Mouse (Mus musculus) erythroblast, adult 5-6 weeks (primary cell): ENCODE measurements around the gene Ctnna3. TPM values are rescaled to one million over a fixed set of nuclear protein-coding genes. Genes with fewer than 3 reads are reported as not detected.
"Not testable (repeated sequence)": the region's sequence is repeated elsewhere in the genome, so short reads cannot be mapped to it uniquely, and the experiment has no call there.

Experiments
- ATAC-seq: replicated peaks from 2 replicates; pipeline ENCODE4 v1.8.0; 2016; ENCODE audit warnings: moderate number of reproducible peaks, mild to moderate bottlenecking, moderate TSS enrichment, inconsistent platforms; ENCODE audit not compliant: poor library complexity, low FRiP score, severe bottlenecking
- total RNA-seq, 2 experiments: library from RNA; stranded (forward) in 1 of 2; stranded (reverse) in 1 of 2; fragments of 150-400 nt in 1 of 2; fragments of 200-764, 138-1000 nt in 1 of 2; gene quantifications; 2 replicates each; pipeline versions ENCODE4 v1.2.3 to v1.2.4; 2015 to 2017; ENCODE audit warnings: low replicate concordance in 2 of 2

Gene Ctnna3
- total RNA-seq, 2 experiments from 2014 or later: not detected

GRCm38 (mm10) chr10:64671469-64671868, 1241.6 kb downstream of the Ctnna3 start:
- no peak for ATAC-seq

- no peak for ATAC-seq
These were observed 1245.9 kb downstream of the Ctnna3 start for GRCm38 (mm10) chr10:64675796-64676195.

- ATAC-seq: no peak
These were observed 1280.1 kb downstream of the Ctnna3 start for GRCm38 (mm10) chr10:64710017-64710416.

GRCm38 (mm10) chr10:64718036-64718435, 1288.1 kb downstream of the Ctnna3 start:
- ATAC-seq: no peak

- no peak for ATAC-seq
These were observed 1305.8 kb downstream of the Ctnna3 start for GRCm38 (mm10) chr10:64735692-64736091.

GRCm38 (mm10) chr10:64736616-64737015, 1306.7 kb downstream of the Ctnna3 start:
- ATAC-seq: no peak

- ATAC-seq: not testable (repeated sequence)
These were observed 1311.8 kb downstream of the Ctnna3 start for GRCm38 (mm10) chr10:64741721-64742120.

- not testable (repeated sequence) for ATAC-seq
These were observed 1314.2 kb downstream of the Ctnna3 start for GRCm38 (mm10) chr10:64744099-64744498.

- no peak for ATAC-seq
These were observed 1318.8 kb downstream of the Ctnna3 start for GRCm38 (mm10) chr10:64748651-64749050.

GRCm38 (mm10) chr10:64750791-64751190, 1320.9 kb downstream of the Ctnna3 start:
- no peak for ATAC-seq

GRCm38 (mm10) chr10:64836315-64836714, 1406.4 kb downstream of the Ctnna3 start:
- no peak for ATAC-seq

GRCm38 (mm10) chr10:64861439-64861838, 1431.5 kb downstream of the Ctnna3 start:
- ATAC-seq: no peak

GRCm38 (mm10) chr10:64870888-64871287, 1441.0 kb downstream of the Ctnna3 start:
- ATAC-seq: no peak

GRCm38 (mm10) chr10:64876506-64876905, 1446.6 kb downstream of the Ctnna3 start:
- ATAC-seq: no peak

GRCm38 (mm10) chr10:64879860-64880259, 1450.0 kb downstream of the Ctnna3 start:
- ATAC-seq: no peak

- ATAC-seq: no peak
These were observed 1457.0 kb downstream of the Ctnna3 start for GRCm38 (mm10) chr10:64886946-64887345.

- no peak for ATAC-seq
These were observed 1462.6 kb downstream of the Ctnna3 start for GRCm38 (mm10) chr10:64892458-64892857.

- ATAC-seq: no peak
These were observed 1468.8 kb downstream of the Ctnna3 start for GRCm38 (mm10) chr10:64898739-64899138.

GRCm38 (mm10) chr10:64901726-64902125, 1471.8 kb downstream of the Ctnna3 start:
- ATAC-seq: no peak

GRCm38 (mm10) chr10:64940975-64941374, 1511.1 kb downstream of the Ctnna3 start:
- no peak for ATAC-seq

GRCm38 (mm10) chr10:64958391-64958790, 1528.5 kb downstream of the Ctnna3 start:
- ATAC-seq: no peak

- no peak for ATAC-seq
These were observed 1563.0 kb downstream of the Ctnna3 start for GRCm38 (mm10) chr10:64992871-64993270.
